Mouse (Mus musculus) bone marrow, adult 2 months (tissue): Measurements from ENCODE around the gene Dvl3. TPM values are rescaled to one million over a fixed set of nuclear protein-coding genes. Genes with fewer than 3 reads are reported as not detected.

Experiments
- H3K27ac ChIP-seq: fragments of 200-500 bp; 2 replicates; pipeline ENCODE4 v1.5.1; 2012; ENCODE audit warnings: low read depth, mild to moderate bottlenecking, control low read depth, inconsistent platforms, low read length; ENCODE audit not compliant: control insufficient read depth, poor library complexity, insufficient read depth
- H3K4me1 ChIP-seq: fragments of 200-500 bp; 2 replicates; pipeline ENCODE4 v1.6.1; 2011; ENCODE audit warnings: low read length; ENCODE audit not compliant: control insufficient read depth, insufficient read depth
- H3K4me3 ChIP-seq: fragments of 200-500 bp; replicated peaks from 2 replicates; pipeline ENCODE3; 2011; ENCODE audit warnings: mild to moderate bottlenecking, low read depth, low read length, control low read depth; ENCODE audit not compliant: control insufficient read depth
- CTCF ChIP-seq: fragments of 200-500 bp; IDR thresholded peaks from 2 replicates; pipeline ENCODE4 v1.5.1; 2011; ENCODE audit warnings: low read length, control low read depth; ENCODE audit not compliant: control insufficient read depth, insufficient read depth
- POLR2A ChIP-seq: fragments of 200-500 bp; IDR thresholded peaks from 2 replicates; pipeline ENCODE4 v1.6.1; 2011; ENCODE audit warnings: low read depth, mild to moderate bottlenecking, control low read depth, low read length, borderline replicate concordance; ENCODE audit not compliant: control insufficient read depth
- WGBS: fragments of 180-500 bp; shearing (Covaris S2); methylation state at CpG from one replicate; pipeline ENCODE4 v1.1.7; 2018; 5-methylcytosine and 5-hydroxymethylcytosine counted together
- polyA plus RNA-seq: library from polyadenylated mRNA; stranded (reverse); fragments of >200 nt; gene quantifications from 2 replicates; pipeline ENCODE4 v1.2.4, GENCODE M21; 2011; ENCODE audit warnings: low replicate concordance; ENCODE audit not compliant: missing spikeins, insufficient read depth, insufficient read length

Dvl3 gene
- polyA plus RNA-seq, 1 experiment = 19.5 TPM

- no peak overlapping the region for H3K27ac ChIP-seq
- H3K4me1 ChIP-seq = no peaks in the 10 kb centered on the region; the same call in 1 of the 2 replicates
- 88% methylated on average over 8 of the region's 8 CpGs for WGBS
- no peak for TF ChIP-seq POLR2A
- no peak for TF ChIP-seq CTCF
- no peak overlapping the region for H3K4me3 ChIP-seq
These were observed 10.8 kb upstream of the Dvl3 start for GRCm38 (mm10) chr16:20506000-20506399.

- Histone ChIP-seq H3K27ac (no peak overlapping the region), H3K4me3 (no peak overlapping the region), H3K4me1 (no peaks in the 10 kb centered on the region; the same call in 1 of the 2 replicates)
- peak; percentile 52 for TF ChIP-seq CTCF
- TF ChIP-seq POLR2A = no peak
- WGBS = 86% methylated on average over 3 of the region's 3 CpGs
These were observed 7.4 kb upstream of the Dvl3 start for GRCm38 (mm10) chr16:20509349-20509748.

- no peaks in the 10 kb centered on the region; the same call in 1 of the 2 replicates for H3K4me1 ChIP-seq
- no peak overlapping the region for H3K27ac ChIP-seq
- TF ChIP-seq POLR2A (no peak), CTCF (no peak)
- no peak overlapping the region for H3K4me3 ChIP-seq
- 84% methylated on average over 7 of the region's 7 CpGs for WGBS
These were observed 5.4 kb upstream of the Dvl3 start for GRCm38 (mm10) chr16:20511277-20511847.

GRCm38 (mm10) chr16:20516032-20516431 is 750 bp upstream of the Dvl3 start:
- Histone ChIP-seq H3K4me3 (no peak overlapping the region), H3K4me1 (no peaks in the 10 kb centered on the region), H3K27ac (no peak overlapping the region)
- no peak for TF ChIP-seq POLR2A
- no peak for TF ChIP-seq CTCF

GRCm38 (mm10) chr16:20517216-20517615 is 434 bp downstream of the Dvl3 start:
- no peaks in the 10 kb centered on the region for H3K4me1 ChIP-seq
- under 1% methylated on average over 26 of the region's 26 CpGs for WGBS
- H3K27ac ChIP-seq = peak overlapping the region; percentile 84
- peak overlapping the region; percentile 98 for H3K4me3 ChIP-seq
- TF ChIP-seq CTCF (no peak), POLR2A (no peak)

GRCm38 (mm10) chr16:20517701-20518374 is 1.1 kb downstream of the Dvl3 start:
- TF ChIP-seq CTCF = no peak
- TF ChIP-seq POLR2A = no peak
- H3K27ac ChIP-seq = no peak overlapping the region; the same call in 1 of the 2 replicates
- H3K4me1 ChIP-seq = no peaks in the 10 kb centered on the region
- peak overlapping the region; percentile 98 for H3K4me3 ChIP-seq
- 12% methylated on average over 6 of the region's 6 CpGs for WGBS

GRCm38 (mm10) chr16:20523886-20524285 is 7.1 kb downstream of the Dvl3 start:
- 91% methylated on average over 10 of the region's 10 CpGs for WGBS
- Histone ChIP-seq H3K27ac (no peak overlapping the region), H3K4me1 (no peaks in the 10 kb centered on the region), H3K4me3 (no peak overlapping the region)
- TF ChIP-seq POLR2A (no peak), CTCF (no peak)

- no peak for TF ChIP-seq POLR2A
- no peak for TF ChIP-seq CTCF
- 69% methylated on average over 5 of the region's 5 CpGs for WGBS
- H3K4me3 ChIP-seq = no peak overlapping the region
- H3K27ac ChIP-seq = no peak overlapping the region
- H3K4me1 ChIP-seq = no peaks in the 10 kb centered on the region
These were observed 12.0 kb downstream of the Dvl3 start for GRCm38 (mm10) chr16:20528779-20529178.
